Mouse (Mus musculus): ENCODE data around the gene Gm45711.

DNA sequence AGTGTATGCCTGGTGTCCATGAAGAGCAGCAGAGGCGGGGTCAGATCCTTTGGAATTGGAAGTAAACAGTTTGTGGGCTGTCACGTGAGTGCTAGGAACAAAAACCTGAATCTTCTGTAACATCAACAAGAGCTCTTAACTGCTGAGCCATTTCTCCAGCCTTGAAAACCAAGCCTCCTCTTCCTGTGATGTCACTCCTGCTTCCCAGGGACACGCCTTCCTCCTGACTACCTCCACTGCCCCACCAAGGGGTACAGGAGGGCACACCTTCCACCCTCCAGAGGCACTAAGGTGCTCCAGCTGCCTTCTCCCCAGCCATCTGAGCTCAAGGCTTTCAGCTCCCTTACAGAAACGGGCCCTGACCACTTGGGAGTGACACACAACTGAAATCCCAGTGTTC lies 63.3 kb downstream of the Gm45711 start:
- TF ChIP-seq CTCF (IDR thresholded peaks at IDR 0.05; ENCODE audit: extremely low read depth, insufficient read depth, low read length): no peak
- TF ChIP-seq POLR2A (IDR thresholded peaks at IDR 0.05; ENCODE audit: extremely low read depth, insufficient read depth, low read length): no peak

All from cortical plate, adult 2 months (tissue).